Mouse (Mus musculus): ENCODE results near the gene Adap1. TPM values are rescaled to one million over a fixed set of nuclear protein-coding genes. Genes with fewer than 3 reads are reported as not detected.

Gene Adap1
- polyA plus RNA-seq, 1 experiment from 2014 or later: 1.7 TPM

DNA sequence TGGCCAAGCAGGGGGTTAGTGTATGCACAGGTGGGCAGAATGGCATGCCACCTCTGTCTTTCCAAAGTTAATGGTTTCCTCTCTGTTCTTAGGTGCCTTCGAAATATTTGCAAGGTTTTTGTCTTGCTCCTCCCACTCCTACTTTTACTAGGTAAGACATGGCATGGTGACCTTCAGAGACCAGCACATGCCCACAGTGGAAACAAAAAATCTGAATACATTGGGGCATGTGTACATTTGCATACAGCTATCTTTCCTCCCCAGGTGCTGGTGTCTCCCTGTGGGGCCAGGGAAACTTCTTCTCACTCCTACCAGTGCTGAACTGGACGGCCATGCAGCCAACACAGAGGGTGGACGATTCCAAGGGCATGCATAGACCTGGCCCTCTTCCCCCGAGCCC, 91.0 kb downstream of the Adap1 start:
- no peaks in the 10 kb centered on the region for H3K9me3 ChIP-seq (ENCODE audit: control insufficient read depth, low read length)
- H3K4me3 ChIP-seq (ENCODE audit: low read length): no peak overlapping the region
- H3K36me3 ChIP-seq (ENCODE audit: control insufficient read depth, insufficient read depth, low read length): peaks cover 43% of the 10 kb centered on the region
- no peak for ATAC-seq (ENCODE audit: low read depth)
- H3K27ac ChIP-seq (ENCODE audit: low read length): no peak overlapping the region
- no peak overlapping the region for H3K9ac ChIP-seq (ENCODE audit: low read length)
- no peaks in the 10 kb centered on the region for H3K4me1 ChIP-seq (replicated peaks; ENCODE audit: control insufficient read depth, insufficient read depth, low read length)
- H3K4me2 ChIP-seq (ENCODE audit: low read depth, low read length): no peak overlapping the region
- no peaks in the 10 kb centered on the region for H3K27me3 ChIP-seq (ENCODE audit: control insufficient read depth, insufficient read depth, low read depth, low read length)
- WGBS: 87% methylated on average over 4 of the region's 4 CpGs

DNA sequence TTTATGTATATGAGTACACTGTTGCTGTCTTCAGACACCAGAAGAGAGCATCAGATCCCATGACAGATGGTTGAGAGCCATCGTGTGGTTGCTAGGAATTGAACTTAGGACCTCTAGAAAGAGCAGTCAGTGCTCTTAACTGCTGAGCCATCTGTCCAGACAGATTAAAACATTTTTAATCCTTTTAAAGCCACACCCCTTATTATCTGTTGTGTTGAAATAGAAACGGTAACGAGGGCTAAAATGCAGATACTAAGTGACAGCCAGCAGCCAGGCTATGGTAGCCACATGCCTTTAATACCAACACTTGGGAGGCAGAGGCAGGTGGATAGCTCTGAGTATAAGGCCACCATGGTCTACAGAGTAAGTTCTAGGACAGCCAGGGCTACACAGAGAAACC, 93.3 kb downstream of the Adap1 start:
- 83% methylated on average over 3 of the region's 3 CpGs for WGBS
- H3K36me3 ChIP-seq (ENCODE audit: control insufficient read depth, insufficient read depth, low read length): peaks cover 40% of the 10 kb centered on the region
- no peaks in the 10 kb centered on the region for H3K9me3 ChIP-seq (ENCODE audit: control insufficient read depth, low read length)
- no peak for ATAC-seq (ENCODE audit: low read depth)
- no peak overlapping the region for H3K9ac ChIP-seq (ENCODE audit: low read length)
- H3K4me3 ChIP-seq (ENCODE audit: low read length): no peak overlapping the region
- H3K4me2 ChIP-seq (ENCODE audit: low read depth, low read length): no peak overlapping the region
- H3K4me1 ChIP-seq (replicated peaks; ENCODE audit: control insufficient read depth, insufficient read depth, low read length): no peaks in the 10 kb centered on the region
- H3K27me3 ChIP-seq (ENCODE audit: control insufficient read depth, insufficient read depth, low read depth, low read length): no peaks in the 10 kb centered on the region
- H3K27ac ChIP-seq (ENCODE audit: low read length): no peak overlapping the region

DNA sequence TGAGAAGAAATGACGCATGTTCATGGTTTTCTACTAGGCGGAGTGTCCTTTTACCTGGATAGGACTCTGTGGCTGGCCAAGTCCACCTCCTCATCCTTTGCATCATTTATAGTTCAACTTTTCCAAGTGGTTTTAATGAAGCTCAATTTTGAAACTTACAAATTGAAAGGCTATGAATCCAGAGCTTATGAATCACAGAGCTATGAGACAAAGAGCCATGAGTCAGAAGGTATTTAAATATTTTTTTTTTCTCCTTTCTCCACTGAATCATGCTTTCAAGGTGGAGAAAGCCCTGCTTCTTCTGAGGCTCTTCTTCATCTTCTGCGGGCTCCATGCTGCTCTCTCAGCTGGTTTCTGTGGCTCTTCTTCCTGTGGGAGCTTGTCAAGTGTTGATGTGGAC, 95.7 kb downstream of the Adap1 start:
- no peaks in the 10 kb centered on the region for H3K4me1 ChIP-seq (replicated peaks; ENCODE audit: control insufficient read depth, insufficient read depth, low read length)
- no peak overlapping the region for H3K9ac ChIP-seq (ENCODE audit: low read length)
- no peak overlapping the region for H3K4me2 ChIP-seq (ENCODE audit: low read depth, low read length)
- no peaks in the 10 kb centered on the region for H3K9me3 ChIP-seq (ENCODE audit: control insufficient read depth, low read length)
- WGBS: 93% methylated on average over 3 of the region's 3 CpGs
- H3K27ac ChIP-seq (ENCODE audit: low read length): no peak overlapping the region
- peaks cover 40% of the 10 kb centered on the region for H3K36me3 ChIP-seq (ENCODE audit: control insufficient read depth, insufficient read depth, low read length)
- H3K27me3 ChIP-seq (ENCODE audit: control insufficient read depth, insufficient read depth, low read depth, low read length): no peaks in the 10 kb centered on the region
- ATAC-seq (ENCODE audit: low read depth): no peak
- no peak overlapping the region for H3K4me3 ChIP-seq (ENCODE audit: low read length)

DNA sequence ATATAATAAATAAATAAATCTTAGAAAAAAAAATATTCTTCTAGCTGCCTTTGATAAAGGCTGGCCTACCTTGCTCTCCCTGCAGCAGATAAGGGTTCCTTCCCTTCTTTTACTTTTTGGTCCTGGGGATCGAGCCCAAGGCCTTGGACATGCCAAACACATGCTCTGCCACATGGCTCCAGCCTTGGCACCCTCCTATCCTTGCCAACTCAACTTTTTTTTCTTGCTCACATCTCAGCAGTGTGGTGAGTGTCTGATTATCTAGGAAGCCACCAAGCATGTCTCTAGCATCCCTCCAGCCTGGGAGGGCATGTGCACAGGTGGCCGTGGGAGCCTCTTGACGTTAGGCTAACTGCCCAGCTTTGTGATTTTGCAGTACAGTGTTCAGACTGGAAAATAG, 97.1 kb downstream of the Adap1 start:
- H3K36me3 ChIP-seq (ENCODE audit: control insufficient read depth, insufficient read depth, low read length): peaks cover 31% of the 10 kb centered on the region

DNA sequence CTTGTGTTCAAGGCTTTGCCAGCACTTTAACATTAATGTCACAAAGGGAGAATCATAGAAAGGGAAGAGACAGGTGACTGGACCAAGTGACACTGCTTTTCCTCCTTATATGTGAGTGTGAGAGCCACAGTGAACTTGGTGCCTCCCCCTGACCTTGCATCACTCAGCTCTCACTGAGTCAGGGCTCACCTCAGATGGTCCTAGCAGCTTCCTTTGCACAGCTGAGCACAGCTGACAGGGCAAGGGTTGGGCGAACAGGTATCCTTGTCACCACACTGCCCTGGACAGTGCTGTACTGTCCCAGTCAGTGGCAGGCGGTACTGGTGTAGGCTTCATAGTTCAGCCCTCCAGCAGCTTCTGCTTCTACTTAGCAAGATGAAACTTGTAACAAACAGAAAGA, 97.8 kb downstream of the Adap1 start:
- H3K4me1 ChIP-seq (replicated peaks; ENCODE audit: control insufficient read depth, insufficient read depth, low read length): no peaks in the 10 kb centered on the region
- no peak overlapping the region for H3K4me2 ChIP-seq (ENCODE audit: low read depth, low read length)
- ATAC-seq (ENCODE audit: low read depth): no peak
- no peaks in the 10 kb centered on the region for H3K27me3 ChIP-seq (ENCODE audit: control insufficient read depth, insufficient read depth, low read depth, low read length)
- no peak overlapping the region for H3K4me3 ChIP-seq (ENCODE audit: low read length)
- 89% methylated on average over 2 of the region's 2 CpGs for WGBS
- no peak overlapping the region for H3K9ac ChIP-seq (ENCODE audit: low read length)
- H3K9me3 ChIP-seq (ENCODE audit: control insufficient read depth, low read length): no peaks in the 10 kb centered on the region
- peaks cover 31% of the 10 kb centered on the region for H3K36me3 ChIP-seq (ENCODE audit: control insufficient read depth, insufficient read depth, low read length)
- H3K27ac ChIP-seq (ENCODE audit: low read length): no peak overlapping the region

More for the DNA sequence above, 97.1 kb downstream of the Adap1 start:
- H3K27me3 ChIP-seq (ENCODE audit: control insufficient read depth, insufficient read depth, low read depth, low read length): no peaks in the 10 kb centered on the region
- 97% methylated on average over 3 of the region's 3 CpGs for WGBS
- H3K9ac ChIP-seq (ENCODE audit: low read length): no peak overlapping the region
- H3K4me3 ChIP-seq (ENCODE audit: low read length): no peak overlapping the region
- H3K9me3 ChIP-seq (ENCODE audit: control insufficient read depth, low read length): no peaks in the 10 kb centered on the region
- no peaks in the 10 kb centered on the region for H3K4me1 ChIP-seq (replicated peaks; ENCODE audit: control insufficient read depth, insufficient read depth, low read length)
- ATAC-seq (ENCODE audit: low read depth): no peak
- no peak overlapping the region for H3K27ac ChIP-seq (ENCODE audit: low read length)
- H3K4me2 ChIP-seq (ENCODE audit: low read depth, low read length): no peak overlapping the region

DNA sequence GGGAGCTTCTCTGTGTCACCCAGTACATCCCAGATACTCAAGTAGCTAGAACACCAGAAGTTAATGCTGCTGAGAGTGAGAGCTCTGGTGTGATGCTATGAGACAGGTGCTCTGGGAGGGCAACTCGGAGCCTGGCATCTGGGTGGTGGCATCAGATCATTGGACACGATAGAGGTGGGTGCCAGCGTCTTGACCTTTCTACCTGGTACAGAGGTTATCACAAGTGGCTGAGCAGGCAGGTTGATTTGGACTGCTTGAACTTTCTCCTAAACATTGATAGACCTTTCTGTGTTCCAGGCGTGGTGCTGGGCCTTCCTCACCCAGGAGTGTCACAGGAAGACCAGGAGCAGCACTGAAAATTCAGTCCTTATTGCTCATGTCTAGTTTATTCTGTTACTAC, 98.2 kb downstream of the Adap1 start:
- Histone ChIP-seq H3K4me1 (replicated peaks; ENCODE audit: control insufficient read depth, insufficient read depth, low read length) (no peaks in the 10 kb centered on the region), H3K27ac (ENCODE audit: low read length) (no peak overlapping the region), H3K9me3 (ENCODE audit: control insufficient read depth, low read length) (no peaks in the 10 kb centered on the region), H3K9ac (ENCODE audit: low read length) (no peak overlapping the region), H3K4me3 (ENCODE audit: low read length) (no peak overlapping the region), H3K4me2 (ENCODE audit: low read depth, low read length) (no peak overlapping the region), H3K36me3 (ENCODE audit: control insufficient read depth, insufficient read depth, low read length) (peaks cover 31% of the 10 kb centered on the region), H3K27me3 (ENCODE audit: control insufficient read depth, insufficient read depth, low read depth, low read length) (no peaks in the 10 kb centered on the region)
- 91% methylated on average over 4 of the region's 4 CpGs for WGBS
- ATAC-seq (ENCODE audit: low read depth): no peak

DNA sequence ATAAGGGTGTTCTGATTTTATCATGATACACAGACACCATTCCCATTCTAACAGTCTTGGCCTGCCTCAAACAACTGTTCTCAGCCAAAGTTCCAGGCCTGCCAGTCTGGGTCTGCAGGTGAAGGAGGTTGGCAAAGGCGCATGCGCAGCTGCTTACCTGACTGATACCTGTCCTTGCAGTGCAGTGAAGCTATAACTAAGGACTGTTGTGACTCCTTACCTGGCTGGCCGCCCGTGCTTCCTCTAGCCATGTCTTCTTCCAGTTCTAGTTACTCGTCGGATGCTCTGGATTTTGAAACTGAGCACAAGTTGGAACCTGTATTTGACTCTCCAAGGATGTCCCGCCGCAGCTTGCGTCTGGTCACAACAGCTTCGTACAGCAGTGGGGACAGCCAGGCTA, 102.1 kb downstream of the Adap1 start:
- Histone ChIP-seq H3K27me3 (ENCODE audit: control insufficient read depth, insufficient read depth, low read depth, low read length) (no peaks in the 10 kb centered on the region), H3K36me3 (ENCODE audit: control insufficient read depth, insufficient read depth, low read length) (peaks cover 19% of the 10 kb centered on the region), H3K4me3 (ENCODE audit: low read length) (no peak overlapping the region), H3K4me1 (replicated peaks; ENCODE audit: control insufficient read depth, insufficient read depth, low read length) (no peaks in the 10 kb centered on the region), H3K9ac (ENCODE audit: low read length) (no peak overlapping the region), H3K27ac (ENCODE audit: low read length) (no peak overlapping the region), H3K9me3 (ENCODE audit: control insufficient read depth, low read length) (no peaks in the 10 kb centered on the region), H3K4me2 (ENCODE audit: low read depth, low read length) (no peak overlapping the region)
- no peak for ATAC-seq (ENCODE audit: low read depth)
- 96% methylated on average over 10 of the region's 10 CpGs for WGBS

MicroRNA genes within 50 kb of the gene (microRNA counts, 519-probe panel; counts per million panel counts)
- microRNA mmu-miR-339-3p (not detected), microRNA mmu-miR-339-5p (not detected)

Small RNA genes within 50 kb of the gene (microRNA-seq; reads per million reads assigned to microRNA genes)
- 520 reads per million, percentile 69 among the genes with 10 or more reads in this experiment for gene Mir339

Other genes with a start within 250 kb of the Adap1 start
- gene Prkar1b, start 175.6 kb downstream of the Adap1 start, polyA plus RNA-seq (2015; fragmentation: Nextera tagmentation; extraction: Ambion mirVana): 17.3 and 17.4 TPM in 2 replicates
- gene Dnaaf5, start 175.4 kb downstream of the Adap1 start, polyA plus RNA-seq (2015; fragmentation: Nextera tagmentation; extraction: Ambion mirVana): 4.8 and 5.8 TPM in 2 replicates
- gene Sun1, start 125.0 kb downstream of the Adap1 start, polyA plus RNA-seq (2015; fragmentation: Nextera tagmentation; extraction: Ambion mirVana): 56.0 and 56.5 TPM in 2 replicates
- gene Get4, start 73.3 kb downstream of the Adap1 start, polyA plus RNA-seq (2015; fragmentation: Nextera tagmentation; extraction: Ambion mirVana): 174 and 177 TPM in 2 replicates
- gene Cox19, start 25.8 kb upstream of the Adap1 start, polyA plus RNA-seq (2015; fragmentation: Nextera tagmentation; extraction: Ambion mirVana): 79.8 and 94.4 TPM in 2 replicates
- 0.18 and 0.33 TPM in 2 replicates for gene Cyp2w1, start 27.0 kb upstream of the Adap1 start, polyA plus RNA-seq (2015; fragmentation: Nextera tagmentation; extraction: Ambion mirVana)
- gene Gpr146, start 52.1 kb upstream of the Adap1 start, polyA plus RNA-seq (2015; fragmentation: Nextera tagmentation; extraction: Ambion mirVana): 6.6 and 8.6 TPM in 2 replicates
- gene C130050O18Rik, start 79.7 kb upstream of the Adap1 start, polyA plus RNA-seq (2015; fragmentation: Nextera tagmentation; extraction: Ambion mirVana): 1.3 and 1.7 TPM in 2 replicates
- gene Gper1, start 97.5 kb upstream of the Adap1 start, polyA plus RNA-seq (2015; fragmentation: Nextera tagmentation; extraction: Ambion mirVana): 7.4 and 7.6 TPM in 2 replicates
- gene 3110082I17Rik, start 134.9 kb upstream of the Adap1 start, polyA plus RNA-seq (2015; fragmentation: Nextera tagmentation; extraction: Ambion mirVana): 35.6 and 38.6 TPM in 2 replicates
- 9.3 and 10.7 TPM in 2 replicates for gene Zfand2a, start 158.9 kb upstream of the Adap1 start, polyA plus RNA-seq (2015; fragmentation: Nextera tagmentation; extraction: Ambion mirVana)
- 0.08 TPM in 1 of 2 replicates, not detected in the other for gene Uncx, start 217.9 kb upstream of the Adap1 start, polyA plus RNA-seq (2015; fragmentation: Nextera tagmentation; extraction: Ambion mirVana)

Data from lung, embryonic 16.5 days (tissue).